Mouse (Mus musculus): Measurements from ENCODE around the gene Lysmd3.
A peak's percentile ranks its signal among the peaks of the same experiment; 100 is the strongest.
"Not testable (repeated sequence)": the region's sequence is repeated elsewhere in the genome, so short reads cannot be mapped to it uniquely, and the experiment has no call there.

Lysmd3 gene

DNA sequence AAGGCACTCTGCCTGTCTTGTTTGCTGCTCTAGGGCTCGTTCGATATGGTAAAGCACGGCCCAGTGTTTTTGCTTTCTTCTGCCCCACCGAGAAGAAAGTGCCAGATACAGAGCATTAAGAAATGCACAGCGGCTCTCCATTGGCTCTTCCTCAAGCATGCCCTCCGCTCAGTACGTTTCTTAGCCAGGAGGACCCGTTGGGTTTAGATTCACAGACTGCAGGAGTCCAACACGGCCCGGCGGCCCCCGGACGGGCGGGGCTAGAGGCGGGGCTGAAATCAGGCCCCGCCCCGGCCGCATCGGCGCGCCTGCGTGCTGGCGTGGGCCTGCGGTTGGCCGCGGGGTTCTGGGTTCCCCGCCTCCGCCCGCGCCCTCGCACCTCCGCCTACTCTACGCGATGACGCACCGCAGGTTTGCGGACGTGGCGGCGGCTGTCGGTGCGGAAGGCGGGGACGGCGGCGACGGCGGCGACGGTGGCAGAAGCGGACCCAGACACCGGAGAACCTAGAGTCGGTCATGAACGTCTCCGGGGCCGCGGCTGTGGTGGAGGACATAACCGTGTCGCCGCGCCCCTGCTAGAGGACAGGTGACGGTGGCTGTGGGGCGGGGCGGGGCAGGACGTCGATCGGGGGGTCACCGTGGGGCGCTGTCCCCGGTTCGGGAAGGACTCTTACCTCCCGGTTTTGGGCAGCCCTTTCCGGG lies at the start of gene Lysmd3:
TSS of gene Lysmd3 (plus strand) at position 313 of the 702 bp plus-strand sequence.
- DNase-seq: peak; percentile 93

- DNase-seq: no peak
Observed at GRCm38 (mm10) chr13:81610349-81610748, 47.1 kb upstream of the Lysmd3 start.

GRCm38 (mm10) chr13:81627861-81628260 lies 29.6 kb upstream of the Lysmd3 start:
- not testable (repeated sequence) for DNase-seq

- DNase-seq: no peak
Observed at GRCm38 (mm10) chr13:81628631-81629190, 28.8 kb upstream of the Lysmd3 start.

DNA sequence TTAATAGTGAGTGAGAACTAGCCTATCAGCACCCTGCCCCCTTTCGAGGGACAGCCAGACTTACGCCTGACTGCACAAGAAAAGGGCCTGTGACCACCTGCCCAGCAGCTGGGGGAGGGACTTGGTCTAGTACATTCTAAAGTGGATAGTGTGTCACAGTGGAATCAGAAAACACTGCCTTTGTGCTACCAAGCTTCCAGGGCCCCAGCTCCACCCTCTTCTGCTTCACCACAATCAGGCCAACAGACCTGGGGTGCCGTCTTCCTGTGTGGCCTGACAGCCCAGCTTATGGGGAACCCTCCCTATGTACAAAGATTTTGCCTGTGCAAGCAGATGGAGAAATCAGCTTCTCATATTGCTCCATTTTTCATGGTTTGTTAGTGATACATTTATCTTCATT lies 28.1 kb upstream of the Lysmd3 start:
- DNase-seq: no peak

DNA sequence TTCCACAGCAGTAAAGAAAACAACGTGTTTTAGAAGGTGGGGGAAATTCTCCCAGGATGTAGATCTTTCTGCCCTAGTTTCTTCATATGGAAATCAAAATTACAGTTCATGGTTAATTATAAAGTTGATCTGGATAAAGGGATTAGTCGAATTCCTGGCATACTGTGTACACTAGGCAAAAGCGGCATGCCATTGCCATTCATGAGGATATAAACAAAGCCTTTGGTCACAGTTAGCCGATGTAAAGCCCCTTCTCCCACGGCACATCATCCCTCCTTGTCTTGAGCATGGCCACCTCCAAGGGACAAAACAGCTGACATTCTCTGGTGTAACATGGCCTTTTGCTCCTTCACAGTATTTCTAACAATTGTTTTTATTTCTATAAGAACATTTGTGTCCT lies 26.9 kb upstream of the Lysmd3 start:
- DNase-seq: no peak

DNA sequence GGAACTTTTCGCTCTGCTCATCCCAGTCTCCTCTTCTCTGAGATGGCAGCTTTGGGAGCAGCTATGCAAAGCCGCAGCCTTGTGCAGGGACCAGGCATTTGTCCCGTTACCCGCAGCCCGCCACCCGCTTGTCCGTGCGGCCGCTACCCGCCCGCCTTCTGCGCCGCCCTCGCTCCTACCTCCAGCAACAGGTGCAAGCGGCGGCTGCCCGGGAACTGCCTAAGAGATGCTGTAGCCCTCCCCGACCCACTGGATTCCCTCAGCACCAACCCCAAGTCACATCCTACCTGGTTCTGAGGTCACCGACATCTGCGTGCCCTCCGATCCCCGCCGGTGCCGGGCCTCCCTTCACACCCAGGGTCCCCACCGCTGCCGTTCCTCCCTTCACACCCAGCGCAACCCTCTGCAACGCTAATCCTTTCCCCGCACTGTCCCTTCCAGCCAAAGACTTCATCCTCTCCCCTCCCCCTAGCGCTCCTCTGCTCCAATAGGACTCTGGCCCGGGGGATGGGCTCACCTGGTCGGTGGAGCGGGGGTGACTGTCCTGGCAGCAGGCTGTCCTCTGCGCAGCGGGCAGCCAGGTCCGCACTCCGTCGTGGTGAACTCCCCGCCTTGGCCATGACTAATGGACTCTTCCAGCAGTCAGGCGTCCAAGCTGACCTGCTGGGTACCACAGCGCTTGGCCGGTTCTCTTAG lies 24.6 kb upstream of the Lysmd3 start, which contains the start of gene Adgrv1:
TSS of gene Adgrv1 (minus strand) at position 435 of the 696 bp plus-strand sequence.
- peak; percentile 72 for DNase-seq

DNA sequence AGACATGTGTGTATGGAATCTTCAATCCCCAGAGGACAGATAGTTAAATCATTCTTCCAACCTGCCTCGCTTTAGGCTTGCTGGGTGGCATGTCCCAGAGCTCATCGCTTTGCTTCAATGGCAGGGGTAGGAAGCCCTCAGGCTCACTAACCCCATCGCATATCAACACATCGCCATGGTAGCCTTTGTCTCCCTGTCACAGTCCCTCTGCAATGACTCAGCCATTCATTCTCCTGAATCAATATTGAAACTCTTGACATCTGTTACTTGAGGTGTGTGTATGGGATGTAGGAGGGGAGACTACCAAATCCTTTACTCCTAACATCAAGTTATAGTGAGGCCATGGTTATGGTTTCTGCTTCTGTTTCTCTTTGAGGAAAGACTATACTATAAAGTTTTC lies 17.8 kb upstream of the Lysmd3 start:
- DNase-seq: no peak

- no peak for DNase-seq
Observed at GRCm38 (mm10) chr13:81640881-81641280, 16.6 kb upstream of the Lysmd3 start.

GRCm38 (mm10) chr13:81641289-81642045 lies 16.0 kb upstream of the Lysmd3 start:
- DNase-seq: peak; percentile 28

- no peak for DNase-seq
Observed at GRCm38 (mm10) chr13:81642491-81643149, 14.8 kb upstream of the Lysmd3 start.

GRCm38 (mm10) chr13:81644047-81644565 lies 13.4 kb upstream of the Lysmd3 start:
- no peak for DNase-seq

DNA sequence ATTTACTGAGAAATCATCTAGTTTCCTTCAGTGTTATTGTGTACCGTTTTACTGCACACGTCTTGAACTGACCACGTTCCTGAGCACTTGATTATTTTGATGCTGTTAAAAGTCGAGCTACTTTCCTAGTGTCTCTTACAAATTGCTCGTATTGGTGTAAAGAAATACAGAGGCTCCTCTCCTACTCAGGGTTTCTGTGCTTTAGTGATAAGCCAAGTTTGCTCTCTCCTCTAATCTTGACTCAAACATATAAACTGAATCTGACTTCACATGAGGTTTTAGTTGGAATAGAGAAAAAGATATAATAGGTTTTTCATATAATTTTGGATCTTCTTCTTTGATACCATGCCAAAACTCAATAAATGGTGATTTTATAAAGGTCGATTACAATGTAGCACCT lies 11.1 kb upstream of the Lysmd3 start:
- no peak for DNase-seq

GRCm38 (mm10) chr13:81650382-81650781 lies 7.1 kb upstream of the Lysmd3 start:
- DNase-seq: not testable (repeated sequence)

DNA sequence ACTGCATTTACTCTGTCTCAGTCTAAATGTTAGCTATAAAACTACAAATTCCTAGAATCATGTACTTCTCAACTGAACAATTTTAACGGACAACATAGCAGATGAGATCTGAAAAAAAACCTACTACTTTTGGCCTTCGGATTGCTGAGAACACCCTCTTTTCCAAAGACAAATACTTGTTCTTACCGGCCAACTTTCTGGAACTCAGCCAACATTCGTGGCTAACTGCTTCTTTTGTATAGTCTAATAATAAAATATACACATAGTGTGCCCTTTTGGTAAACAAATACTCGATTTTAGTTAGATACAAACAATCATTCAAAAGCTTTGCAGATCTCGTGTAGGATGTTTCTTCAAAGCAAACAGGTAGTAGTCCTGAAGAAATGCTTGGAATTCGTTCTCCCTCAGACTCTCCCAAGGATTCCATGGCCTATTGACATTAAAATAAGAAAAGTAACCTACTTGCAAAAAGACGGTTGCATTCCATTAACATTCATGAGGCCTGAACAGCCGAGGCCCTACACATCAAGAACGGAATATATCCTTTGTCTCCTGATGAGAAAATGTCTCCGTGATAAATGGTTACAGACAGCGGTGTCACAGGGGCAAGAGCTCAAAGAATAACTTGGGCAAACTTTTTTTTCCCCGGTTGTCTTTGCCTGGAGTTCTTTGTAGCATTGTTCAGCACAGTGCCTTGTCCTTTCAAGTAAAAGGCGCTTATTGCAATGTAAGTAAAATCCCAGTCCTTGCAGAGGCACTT lies 1.2 kb upstream of the Lysmd3 start:
- DNase-seq: no peak

DNA sequence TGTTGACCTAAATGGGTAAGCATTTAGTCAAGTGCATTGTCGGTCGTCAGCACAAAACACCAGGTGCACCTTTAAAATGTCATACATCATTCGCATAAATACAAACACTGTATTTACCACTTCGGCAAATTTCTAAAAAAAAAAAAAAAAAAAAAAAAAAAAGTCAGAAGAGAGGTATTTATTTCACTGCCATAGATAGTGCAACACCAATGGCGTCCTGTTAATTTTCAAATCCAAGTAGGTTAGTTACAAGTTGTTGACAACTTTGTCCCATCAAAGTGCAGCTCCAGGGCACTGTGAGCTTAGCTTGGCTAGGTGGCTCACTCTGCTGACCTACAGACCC lies 484 bp upstream of the Lysmd3 start:
- DNase-seq: no peak

DNA sequence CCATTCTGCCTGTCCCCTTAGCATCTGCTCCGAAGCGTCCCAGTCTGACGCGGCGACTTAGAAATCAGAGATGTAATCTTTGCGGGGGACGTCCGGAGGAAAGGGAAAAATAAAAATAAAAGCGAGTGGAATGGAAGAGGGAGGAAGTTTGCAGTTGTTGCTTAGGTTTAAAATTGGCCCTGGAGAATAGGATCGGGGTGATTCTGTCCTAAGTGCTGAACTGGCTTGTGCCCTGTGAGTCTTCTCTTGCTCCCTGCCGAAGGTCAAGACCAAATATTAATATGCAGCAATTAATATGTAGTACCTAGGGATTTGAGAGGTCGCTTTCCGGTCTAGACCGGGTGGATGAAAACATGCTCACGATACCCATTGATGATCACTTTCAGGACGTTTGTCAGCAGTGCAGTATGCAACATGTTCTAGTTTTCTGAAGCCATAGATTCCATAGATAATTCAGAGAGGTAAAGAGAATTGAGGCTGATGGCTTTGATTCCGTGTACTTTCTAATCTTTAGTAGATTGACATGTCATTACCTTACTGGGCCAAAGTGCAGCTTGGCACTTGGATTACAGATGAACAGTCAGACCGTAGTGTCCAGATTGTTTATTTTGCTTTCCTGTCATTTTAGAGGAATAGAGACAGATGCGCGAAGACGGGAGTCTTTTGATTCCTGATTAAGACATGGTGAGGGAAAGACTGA lies 740 bp downstream of the Lysmd3 start:
- DNase-seq: no peak

DNA sequence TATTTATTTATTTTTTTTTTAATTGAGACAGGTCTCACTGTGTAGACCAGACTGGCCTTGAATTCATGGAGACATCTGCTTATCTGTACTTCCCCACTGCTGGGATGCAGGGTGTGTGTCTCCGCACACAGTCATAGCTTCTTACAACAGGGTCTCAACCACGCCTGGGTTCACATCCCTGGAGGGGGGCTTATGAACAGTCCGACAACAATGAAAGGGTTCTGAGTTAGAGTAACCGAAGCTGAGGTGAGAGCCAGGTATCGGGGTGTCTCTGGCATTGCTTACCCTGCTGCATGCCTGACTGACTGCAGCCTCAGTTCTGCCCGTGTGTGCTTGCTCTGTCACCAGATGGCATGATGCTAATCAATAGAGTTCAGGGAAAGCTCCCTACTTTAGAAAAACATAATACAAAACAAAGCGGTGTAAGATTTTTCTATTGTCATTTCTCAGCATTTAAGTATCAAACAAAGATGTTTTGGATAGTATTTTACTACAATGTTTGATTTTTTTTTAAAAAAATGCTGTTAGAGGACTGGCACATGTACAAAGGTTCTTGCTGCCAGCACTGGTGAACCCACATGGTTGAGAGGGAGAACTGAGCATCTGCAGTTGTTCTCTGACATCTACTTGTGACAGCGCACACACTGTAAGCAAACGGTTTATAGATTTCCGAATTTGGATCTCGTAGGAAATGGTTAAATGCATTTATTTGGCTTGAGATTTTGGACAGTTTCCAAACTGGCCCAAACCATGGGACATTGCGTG lies 6.3 kb downstream of the Lysmd3 start:
- peak; percentile 23 for DNase-seq

- peak; percentile 33 for DNase-seq
Observed at GRCm38 (mm10) chr13:81664331-81664698, 6.9 kb downstream of the Lysmd3 start.

- no peak for DNase-seq
Observed at GRCm38 (mm10) chr13:81667713-81668112, 10.2 kb downstream of the Lysmd3 start.

Measured in cerebellum, adult 11 months (tissue).